Mouse (Mus musculus) hindbrain, embryonic 16.5 days (tissue): Measurements from ENCODE around the gene Rcan2. TPM values are rescaled to one million over a fixed set of nuclear protein-coding genes. Genes with fewer than 3 reads are reported as not detected.

ENCODE experiments used
- ATAC-seq: fragments of 200-750 bp; cut with Nextera tagmentation; 2 replicates; pipeline ENCODE4 v1.8.0; 2017; ENCODE audit warnings: moderate TSS enrichment, moderate library complexity
- H3K27ac ChIP-seq: fragments of 300-500 bp; sonication (generic); 2 replicates; pipeline ENCODE4 v1.5.1; 2014; ENCODE audit warnings: low read depth, mild to moderate bottlenecking, control low read depth, low read length, moderate library complexity
- H3K27me3 ChIP-seq: fragments of 300-500 bp; sonication (generic); replicated peaks from 2 replicates; pipeline ENCODE4 v1.6.1; 2014; ENCODE audit warnings: low read length; ENCODE audit not compliant: control insufficient read depth, insufficient read depth
- H3K36me3 ChIP-seq: fragments of 300-500 bp; sonication (generic); 2 replicates; pipeline ENCODE4 v1.6.1; 2014; ENCODE audit warnings: mild to moderate bottlenecking, low read length, moderate library complexity, mixed read lengths; ENCODE audit not compliant: control insufficient read depth, insufficient read depth
- H3K4me1 ChIP-seq: fragments of 300-500 bp; sonication (generic); 2 replicates; pipeline ENCODE4 v1.6.1; 2014; ENCODE audit warnings: low read depth, low read length; ENCODE audit not compliant: control insufficient read depth, insufficient read depth
- H3K4me2 ChIP-seq: fragments of 300-500 bp; sonication (generic); 2 replicates; pipeline ENCODE4 v1.6.1; 2014; ENCODE audit warnings: mild to moderate bottlenecking, low read length, control low read depth, moderate library complexity
- H3K4me3 ChIP-seq: fragments of 300-500 bp; sonication (generic); 2 replicates; pipeline ENCODE4 v1.5.1; 2014; ENCODE audit warnings: mild to moderate bottlenecking, low read length, control low read depth, moderate library complexity
- H3K9ac ChIP-seq: fragments of 300-500 bp; sonication (generic); 2 replicates; pipeline ENCODE4 v1.6.1; 2014; ENCODE audit warnings: low read depth, mild to moderate bottlenecking, control low read depth, low read length, moderate library complexity
- H3K9me3 ChIP-seq: fragments of 300-500 bp; sonication (generic); 2 replicates; pipeline ENCODE4 v1.6.1; 2014; ENCODE audit warnings: mild to moderate bottlenecking, low read length, moderate library complexity; ENCODE audit not compliant: control insufficient read depth
- WGBS: fragments of 180-500 bp; shearing (Covaris S2); extraction: QIAGEN DNeasy Blood & Tissue Kit; methylation state at CpG from one replicate; pipeline ENCODE4 v1.1.7; 2014; 5-methylcytosine and 5-hydroxymethylcytosine counted together
- polyA plus RNA-seq: library from polyadenylated mRNA; unstranded; fragments of >200 nt; fragmentation: Nextera tagmentation; extraction: Ambion mirVana; gene quantifications from 2 replicates; pipeline ENCODE4 v1.2.1, GENCODE M21; 2015

Gene Rcan2
- polyA plus RNA-seq, 1 experiment from 2014 or later, result 136 TPM

DNA sequence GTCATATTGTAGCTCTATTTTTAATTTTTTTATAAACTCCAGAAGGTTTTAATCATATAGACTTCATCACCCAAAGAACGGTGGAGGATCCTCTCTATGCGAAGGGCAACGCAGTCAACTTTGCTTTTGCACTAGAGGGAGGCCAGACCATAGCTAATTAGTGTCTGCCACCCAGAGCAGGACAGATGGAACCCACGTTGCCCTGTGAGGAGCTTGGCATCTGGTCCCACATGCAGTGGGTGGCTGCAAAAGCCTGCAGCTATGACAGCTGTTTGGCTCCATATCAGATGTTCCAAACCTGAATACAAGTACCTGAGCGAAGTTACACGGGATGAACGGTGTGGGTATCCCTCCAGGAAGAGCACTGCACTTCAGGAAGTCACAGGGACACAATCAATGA lies 86.8 kb downstream of the Rcan2 start:
- WGBS, result 68% methylated on average over 7 of the region's 7 CpGs
- Histone ChIP-seq H3K27me3 (no peaks in the 10 kb centered on the region), H3K9ac (no peak overlapping the region), H3K4me2 (no peak overlapping the region), H3K9me3 (no peaks in the 10 kb centered on the region), H3K4me3 (no peak overlapping the region), H3K36me3 (no peaks in the 10 kb centered on the region), H3K27ac (no peak overlapping the region), H3K4me1 (no peaks in the 10 kb centered on the region)
- ATAC-seq, result 0 out of 2 replicates have a peak, but pooled peaks have one; percentile 46

DNA sequence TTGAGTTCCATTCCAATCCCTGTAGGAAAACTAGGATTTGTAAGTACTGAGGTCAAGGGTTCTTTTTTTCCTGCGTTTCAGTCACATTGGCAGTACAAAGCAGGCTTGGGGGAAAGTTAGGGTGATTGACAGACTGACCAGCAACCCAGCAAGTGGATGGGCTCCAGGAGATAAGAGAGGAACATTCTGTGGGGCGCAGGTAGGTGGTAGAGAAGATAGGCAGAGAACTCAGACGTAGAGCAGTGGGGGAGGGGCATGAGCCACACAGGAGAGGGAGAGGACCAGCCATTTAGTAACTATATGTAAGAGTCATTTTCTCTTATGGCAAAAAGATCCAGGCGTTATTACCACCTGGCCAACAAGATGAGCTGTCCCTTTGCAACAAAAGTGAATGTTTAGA lies 96.2 kb downstream of the Rcan2 start:
- Histone ChIP-seq H3K9ac (no peak overlapping the region), H3K4me2 (no peak overlapping the region), H3K9me3 (no peaks in the 10 kb centered on the region), H3K4me1 (no peaks in the 10 kb centered on the region), H3K27ac (no peak overlapping the region), H3K4me3 (no peak overlapping the region), H3K36me3 (no peaks in the 10 kb centered on the region), H3K27me3 (no peaks in the 10 kb centered on the region)
- 70% methylated on average over 4 of the region's 4 CpGs for whole genome bisulfite sequencing
- ATAC-seq, result no peak

DNA sequence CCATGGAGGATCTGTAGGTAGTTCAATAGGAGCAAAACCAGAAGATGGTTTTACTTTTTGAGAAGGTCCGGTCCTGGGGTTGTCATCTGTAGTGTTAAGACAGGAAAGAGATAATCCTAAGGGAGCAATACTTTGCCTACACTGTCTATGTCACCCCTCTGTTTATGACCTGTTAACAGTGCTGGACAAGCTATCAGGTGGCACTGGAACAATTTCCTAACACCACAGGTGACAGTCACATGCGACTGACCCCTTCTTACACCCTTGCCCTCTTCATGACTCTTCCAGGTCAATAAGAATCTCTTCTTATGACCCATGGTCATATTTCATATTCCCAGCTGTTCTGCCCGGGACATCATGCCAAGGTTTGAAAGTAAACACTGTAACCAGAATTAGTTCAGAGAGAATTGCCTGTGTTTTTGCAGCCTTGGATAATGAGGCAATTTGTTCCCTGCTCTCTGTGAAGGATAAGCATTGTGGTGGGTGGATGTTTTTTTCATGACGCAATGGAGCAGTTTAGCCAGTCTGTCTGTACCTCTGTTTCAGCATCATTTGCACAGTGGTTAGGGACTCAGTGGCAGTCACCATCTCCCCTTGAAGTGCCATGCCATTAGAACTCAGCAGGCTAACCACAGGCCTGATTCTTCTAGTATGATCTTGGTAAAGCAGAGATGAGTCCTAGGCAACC lies 98.4 kb downstream of the Rcan2 start:
- no peaks in the 10 kb centered on the region for H3K27me3 ChIP-seq
- H3K9me3 ChIP-seq, result no peaks in the 10 kb centered on the region
- no peak overlapping the region for H3K4me2 ChIP-seq
- H3K27ac ChIP-seq, result no peak overlapping the region
- H3K36me3 ChIP-seq, result no peaks in the 10 kb centered on the region
- H3K4me1 ChIP-seq, result peaks cover 2% of the 10 kb centered on the region; the same call in 1 of the 2 replicates
- no peak overlapping the region for H3K4me3 ChIP-seq
- no peak overlapping the region for H3K9ac ChIP-seq
- ATAC-seq, result no peak
- WGBS, result 92% methylated on average over 4 of the region's 4 CpGs

- no peak overlapping the region for H3K4me2 ChIP-seq
- H3K27me3 ChIP-seq, result no peaks in the 10 kb centered on the region
- H3K27ac ChIP-seq, result no peak overlapping the region
- no peak overlapping the region for H3K9ac ChIP-seq
- H3K36me3 ChIP-seq, result no peaks in the 10 kb centered on the region
- H3K4me3 ChIP-seq, result no peak overlapping the region
- 80% methylated on average over 1 of the region's 1 CpGs for WGBS
- peaks cover 2% of the 10 kb centered on the region; the same call in 1 of the 2 replicates for H3K4me1 ChIP-seq
- no peaks in the 10 kb centered on the region for H3K9me3 ChIP-seq
- no peak for ATAC-seq
Observed at GRCm38 (mm10) chr17:43900133-43900532, 99.0 kb downstream of the Rcan2 start.

- 92% methylated on average over 3 of the region's 3 CpGs for WGBS
- Histone ChIP-seq H3K27ac (no peak overlapping the region), H3K36me3 (no peaks in the 10 kb centered on the region), H3K4me1 (peaks cover 2% of the 10 kb centered on the region; the same call in 1 of the 2 replicates), H3K4me3 (no peak overlapping the region), H3K9me3 (no peaks in the 10 kb centered on the region), H3K27me3 (no peaks in the 10 kb centered on the region), H3K9ac (no peak overlapping the region), H3K4me2 (no peak overlapping the region)
- no peak for ATAC-seq
Observed at GRCm38 (mm10) chr17:43901474-43901873, 100.3 kb downstream of the Rcan2 start.

DNA sequence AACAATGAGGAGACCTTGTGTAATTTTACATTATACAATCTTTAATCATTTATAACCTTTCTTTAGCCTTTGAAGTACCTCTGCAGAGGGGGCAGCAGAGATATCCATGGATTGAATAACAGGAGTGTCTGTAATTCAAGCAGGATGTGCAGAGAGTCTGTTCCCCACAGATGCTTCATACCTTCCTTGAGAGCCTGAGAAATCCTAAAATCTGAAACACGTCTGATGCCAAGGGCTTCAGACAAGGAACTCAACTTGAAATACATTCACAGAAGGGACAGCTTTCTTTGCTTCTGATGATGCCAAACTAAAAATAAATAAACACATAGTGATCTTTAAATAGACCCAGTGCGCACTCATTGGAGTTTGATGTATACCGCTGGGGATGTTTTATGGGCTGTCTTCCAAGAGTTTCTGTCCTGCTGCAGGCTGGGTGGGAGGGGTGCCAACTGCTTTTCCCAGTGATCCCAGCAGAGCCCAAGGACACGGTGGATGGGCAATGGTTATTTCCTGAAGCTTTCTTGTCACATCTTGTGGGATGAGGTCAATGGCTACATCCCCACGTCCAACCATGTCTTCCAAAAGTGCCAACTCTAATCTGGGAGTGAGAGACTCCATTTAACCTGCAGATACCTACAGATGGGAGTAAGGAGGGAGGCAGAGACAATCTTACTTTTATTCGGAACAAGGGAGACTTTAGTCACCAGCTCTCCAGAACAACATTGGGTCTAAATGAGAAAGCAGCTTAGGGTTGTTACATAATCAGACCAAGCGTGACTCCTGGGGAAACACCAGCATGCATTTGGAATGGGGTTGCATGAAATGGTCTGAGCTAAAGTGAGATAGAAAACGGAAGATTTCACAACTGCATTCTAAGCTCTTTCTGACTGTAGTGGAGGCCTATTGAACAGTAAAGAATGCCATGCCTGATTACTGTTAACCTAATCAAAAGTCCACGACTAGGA lies 102.9 kb downstream of the Rcan2 start:
- WGBS, result 61% methylated on average over 9 of the region's 9 CpGs
- Histone ChIP-seq H3K9me3 (no peaks in the 10 kb centered on the region), H3K9ac (no peak overlapping the region), H3K36me3 (no peaks in the 10 kb centered on the region), H3K4me1 (peaks cover 2% of the 10 kb centered on the region; the same call in 1 of the 2 replicates), H3K27ac (no peak overlapping the region), H3K4me2 (no peak overlapping the region), H3K27me3 (no peaks in the 10 kb centered on the region), H3K4me3 (no peak overlapping the region)
- ATAC-seq, result no peak

- Histone ChIP-seq H3K27ac (no peak overlapping the region), H3K4me1 (peaks cover 2% of the 10 kb centered on the region; the same call in 1 of the 2 replicates), H3K4me2 (no peak overlapping the region), H3K9me3 (no peaks in the 10 kb centered on the region), H3K36me3 (no peaks in the 10 kb centered on the region), H3K9ac (no peak overlapping the region), H3K4me3 (no peak overlapping the region), H3K27me3 (no peaks in the 10 kb centered on the region)
- no peak for ATAC-seq
- WGBS, result 88% methylated on average over 7 of the region's 7 CpGs
Observed at GRCm38 (mm10) chr17:43904896-43905295, 103.7 kb downstream of the Rcan2 start.

- no peaks in the 10 kb centered on the region for H3K27me3 ChIP-seq
- H3K27ac ChIP-seq, result no peak overlapping the region
- H3K9ac ChIP-seq, result no peak overlapping the region
- H3K36me3 ChIP-seq, result no peaks in the 10 kb centered on the region
- H3K4me3 ChIP-seq, result no peak overlapping the region
- no peak overlapping the region for H3K4me2 ChIP-seq
- H3K4me1 ChIP-seq, result peaks cover 2% of the 10 kb centered on the region; the same call in 1 of the 2 replicates
- H3K9me3 ChIP-seq, result no peaks in the 10 kb centered on the region
- ATAC-seq, result no peak
Observed at GRCm38 (mm10) chr17:43906728-43907127, 105.6 kb downstream of the Rcan2 start.

DNA sequence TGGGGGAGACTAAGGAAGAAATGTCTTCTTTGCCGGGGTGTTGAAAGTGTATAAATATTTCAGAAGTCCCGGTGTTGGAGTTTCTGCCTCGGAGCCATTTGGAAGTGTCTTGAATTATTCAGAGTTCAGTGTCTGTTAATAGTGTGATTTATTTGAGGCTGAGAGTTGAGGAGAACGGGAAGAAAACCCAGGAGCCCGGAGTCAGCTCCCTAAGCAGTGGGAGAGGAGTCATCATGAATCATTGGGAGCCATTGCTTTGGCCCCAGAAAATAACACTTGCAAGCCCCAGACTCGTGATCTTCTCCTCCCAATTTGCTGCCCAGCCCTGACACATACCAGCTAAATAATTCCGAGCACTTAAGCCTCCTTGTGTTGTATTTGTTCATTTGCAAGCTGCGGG lies 115.0 kb downstream of the Rcan2 start:
- Histone ChIP-seq H3K36me3 (no peaks in the 10 kb centered on the region), H3K4me1 (no peaks in the 10 kb centered on the region), H3K27me3 (no peaks in the 10 kb centered on the region), H3K4me2 (no peak overlapping the region), H3K27ac (no peak overlapping the region), H3K9ac (no peak overlapping the region), H3K4me3 (no peak overlapping the region), H3K9me3 (peaks cover 5% of the 10 kb centered on the region)
- no peak for ATAC-seq
- 69% methylated on average over 8 of the region's 8 CpGs for WGBS
